Mouse (Mus musculus): ENCODE results near the gene Slc9b2. TPM values are rescaled to one million over a fixed set of nuclear protein-coding genes. Genes with fewer than 3 reads are reported as not detected.

The Slc9b2 gene
- total RNA-seq, 2 experiments from 2014 or later: 0.42 to 0.67 TPM

GRCm38 (mm10) chr3:135312916-135313491 is 5.5 kb downstream of the Slc9b2 start:
- DNase-seq (ENCODE audit: low spot score in 2 of 2): no peak

DNA sequence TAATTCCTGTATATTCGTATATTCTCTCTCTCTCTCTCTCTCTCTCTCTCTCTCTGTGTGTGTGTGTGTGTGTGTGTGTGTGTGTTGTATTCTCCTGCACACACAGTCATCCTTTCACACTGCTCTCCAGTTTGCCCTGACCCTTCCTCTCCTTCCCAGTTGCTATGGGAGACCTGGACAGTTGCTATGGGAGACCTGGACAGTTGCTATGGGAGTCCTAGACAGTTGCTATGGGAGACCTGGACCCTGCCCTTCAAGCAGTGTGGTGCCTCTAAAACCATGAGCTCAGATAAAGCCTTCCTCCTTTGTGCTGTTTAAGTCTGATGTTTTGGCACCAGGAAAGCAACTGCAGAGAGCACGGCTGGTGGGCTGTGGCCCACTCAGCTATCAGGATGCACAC is 6.2 kb downstream of the Slc9b2 start:
- DNase-seq (ENCODE audit: low spot score in 2 of 2): no peak

GRCm38 (mm10) chr3:135314811-135315210 is 7.3 kb downstream of the Slc9b2 start:
- DNase-seq (ENCODE audit: low spot score in 2 of 2): no peak

- no peak for DNase-seq (ENCODE audit: low spot score in 2 of 2)
Measured at GRCm38 (mm10) chr3:135315720-135316425, 8.4 kb downstream of the Slc9b2 start.

GRCm38 (mm10) chr3:135318331-135318730 is 10.8 kb downstream of the Slc9b2 start:
- no peak for DNase-seq (ENCODE audit: low spot score in 2 of 2)

DNA sequence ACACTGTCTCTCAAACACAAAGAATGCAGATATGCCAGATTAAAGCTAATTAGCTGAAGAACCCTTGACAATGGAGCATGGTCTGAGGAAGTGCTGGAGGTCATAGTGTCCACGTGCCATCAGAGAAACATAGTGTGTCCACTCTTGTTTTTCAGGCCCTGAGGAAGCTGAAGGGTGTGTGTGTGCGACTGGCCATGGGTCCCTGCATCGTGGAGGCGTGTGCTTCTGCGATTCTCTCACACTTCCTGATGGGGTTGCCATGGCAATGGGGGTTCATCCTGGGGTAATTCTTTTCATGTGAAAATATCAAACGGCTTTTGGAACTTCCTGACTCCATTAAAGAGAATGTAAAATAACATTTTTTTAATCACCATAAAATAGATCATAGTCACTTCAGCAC is 16.9 kb downstream of the Slc9b2 start:
- DNase-seq (ENCODE audit: low spot score in 2 of 2): no peak

DNA sequence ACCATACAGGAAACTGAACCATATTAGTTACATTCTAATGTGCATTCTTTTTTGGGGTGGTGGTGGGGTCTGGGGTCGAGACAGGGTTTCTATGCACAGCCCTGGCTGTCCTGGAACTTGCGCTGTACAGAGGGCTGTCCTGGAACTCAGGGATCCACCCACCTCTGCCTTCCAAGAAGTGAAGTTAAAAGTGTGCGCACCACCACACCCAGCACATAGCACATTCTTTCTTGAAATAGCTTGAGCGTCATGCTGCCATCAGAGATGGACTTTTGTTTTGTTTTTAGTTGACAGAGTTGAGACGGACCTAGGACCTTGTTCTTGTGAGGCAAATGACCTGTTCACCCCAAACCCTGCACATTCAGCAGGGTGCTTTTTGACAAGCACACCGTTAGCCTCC is 19.7 kb downstream of the Slc9b2 start:
- DNase-seq (ENCODE audit: low spot score in 2 of 2): no peak

DNA sequence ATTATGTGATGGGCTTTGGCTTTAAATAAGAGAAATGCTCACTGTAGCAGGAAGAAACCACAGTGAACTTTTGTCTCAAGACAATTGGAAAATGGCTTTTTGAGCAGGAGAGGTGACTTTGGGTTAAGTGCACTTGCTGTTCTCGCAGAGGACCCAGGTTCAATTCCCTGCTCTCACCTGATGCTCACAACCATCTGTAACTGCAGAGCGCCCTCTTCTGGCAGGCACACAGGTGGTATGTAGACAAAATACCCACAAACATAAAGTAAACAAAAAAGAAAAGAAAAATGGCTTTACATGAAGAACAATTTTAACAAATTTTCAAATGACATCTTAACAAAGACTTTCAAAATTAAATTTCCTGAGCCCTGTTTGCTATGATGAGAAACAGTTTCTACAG is 20.1 kb downstream of the Slc9b2 start:
- DNase-seq (ENCODE audit: low spot score in 2 of 2): no peak

DNA sequence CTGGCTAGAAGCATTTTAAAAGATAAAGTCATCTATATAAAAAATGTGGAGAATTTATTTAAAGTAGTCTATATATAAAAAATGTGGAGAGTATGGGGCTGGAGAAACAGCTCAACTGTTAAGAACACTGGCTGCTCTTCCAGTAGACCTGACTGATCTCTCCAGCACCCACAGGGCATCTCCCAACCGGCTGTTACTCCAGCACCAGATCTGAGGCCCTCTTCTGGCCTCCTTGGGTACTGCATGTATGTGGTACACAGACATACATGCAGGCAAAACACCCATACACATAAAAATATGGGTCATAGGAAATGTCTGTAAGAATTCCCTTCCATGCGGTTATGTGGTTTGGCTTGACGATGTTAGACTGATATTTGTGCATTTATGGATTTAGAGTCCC is 21.1 kb downstream of the Slc9b2 start:
- DNase-seq (ENCODE audit: low spot score in 2 of 2): peak in 1 of 2 experiments; percentile 46

- no peak for DNase-seq (ENCODE audit: low spot score in 2 of 2)
Measured at GRCm38 (mm10) chr3:135332691-135333090, 25.2 kb downstream of the Slc9b2 start.

- no peak for DNase-seq (ENCODE audit: low spot score in 2 of 2)
Measured at GRCm38 (mm10) chr3:135333763-135334162, 26.3 kb downstream of the Slc9b2 start.

DNA sequence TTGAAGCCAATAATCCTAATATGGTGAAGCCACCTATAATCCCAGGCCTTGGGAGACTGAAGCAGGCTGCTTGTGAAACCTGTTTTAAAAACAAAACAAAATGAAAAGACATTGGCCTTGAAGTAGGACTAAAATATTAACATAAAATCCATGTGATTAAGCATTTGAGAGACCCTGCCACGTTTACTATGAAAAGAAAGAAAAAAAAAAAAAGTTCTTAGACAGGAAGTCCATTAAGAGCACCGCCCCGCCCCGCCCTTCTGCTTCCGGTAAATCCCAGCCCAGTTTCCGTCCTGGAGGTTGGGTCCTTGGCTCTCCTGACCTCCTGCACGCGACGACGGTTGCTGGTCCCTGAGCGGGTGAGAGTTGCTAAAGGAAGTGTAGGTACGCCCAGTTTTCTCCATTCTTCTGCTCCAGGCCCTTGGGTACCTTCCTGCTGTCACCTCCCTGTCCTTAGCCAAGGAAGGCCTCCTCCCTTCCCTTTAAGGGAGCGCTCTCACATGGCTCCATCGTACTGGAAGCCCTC is 40.3 kb downstream of the Slc9b2 start, which contains the start of gene Slc9b1:
Gene Slc9b1 (plus strand): TSS at position 291 of the 526 bp plus-strand sequence.
- no peak for DNase-seq (ENCODE audit: low spot score in 2 of 2)

- no peak for DNase-seq (ENCODE audit: low spot score in 2 of 2)
Measured at GRCm38 (mm10) chr3:135349022-135349421, 41.5 kb downstream of the Slc9b2 start.

GRCm38 (mm10) chr3:135351857-135352256 is 44.4 kb downstream of the Slc9b2 start:
- DNase-seq (ENCODE audit: low spot score in 2 of 2): no peak

- no peak for DNase-seq (ENCODE audit: low spot score in 2 of 2)
Measured at GRCm38 (mm10) chr3:135357394-135357793, 49.9 kb downstream of the Slc9b2 start.

- DNase-seq (ENCODE audit: low spot score in 2 of 2): no peak
Measured at GRCm38 (mm10) chr3:135375836-135376235, 68.3 kb downstream of the Slc9b2 start.

- no peak for DNase-seq (ENCODE audit: low spot score in 2 of 2)
Measured at GRCm38 (mm10) chr3:135377445-135377844, 69.9 kb downstream of the Slc9b2 start.

DNA sequence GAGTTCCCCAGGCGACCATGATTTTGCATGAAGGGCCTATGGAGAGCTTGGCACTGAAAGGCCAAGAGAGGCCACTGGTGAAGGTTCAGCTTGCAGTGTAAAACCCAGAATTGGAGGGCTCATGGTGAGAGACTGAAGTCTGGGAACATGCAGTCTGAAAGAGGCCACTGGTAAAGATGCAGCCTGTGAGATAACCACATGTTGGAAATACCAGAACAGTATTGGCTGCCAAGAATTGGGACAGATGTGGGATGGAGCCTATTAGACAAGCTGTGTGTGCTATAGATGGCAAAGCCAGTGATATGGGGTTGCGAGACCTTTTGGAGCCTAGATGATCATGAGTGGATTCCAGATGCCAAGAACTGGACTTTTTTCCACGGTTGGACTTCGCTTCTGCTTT is 72.4 kb downstream of the Slc9b2 start:
- DNase-seq (ENCODE audit: low spot score in 2 of 2): no peak

- DNase-seq (ENCODE audit: low spot score in 2 of 2): no peak
Measured at GRCm38 (mm10) chr3:135393186-135393585, 85.7 kb downstream of the Slc9b2 start.
